Mouse (Mus musculus) megakaryocyte, adult 5-6 weeks (primary cell): ENCODE measurements at regions not wholly inside any gene's neighbourhood (a gene's known extent, or its start where the extent isn't known, plus 50 kb on each side); places are given as distances from the start of the nearest gene placed in this dataset.

Source experiments
- ATAC-seq: 2 replicates; pipeline ENCODE4 v1.8.0; 2016; ENCODE audit warnings: mild to moderate bottlenecking, inconsistent platforms; ENCODE audit not compliant: poor library complexity, severe bottlenecking

GRCm38 (mm10) chr4:83915871-83916270, 390.5 kb downstream of the Ccdc171 start:
- no peak for ATAC-seq

GRCm38 (mm10) chr4:83917009-83917408, 391.7 kb downstream of the Ccdc171 start:
- peak; percentile 56 for ATAC-seq

- no peak for ATAC-seq
Measured at GRCm38 (mm10) chr4:83918093-83918492, 392.7 kb downstream of the Ccdc171 start.

GRCm38 (mm10) chr4:83919041-83919440, 393.7 kb downstream of the Ccdc171 start:
- no peak for ATAC-seq

- no peak for ATAC-seq
Measured at GRCm38 (mm10) chr4:83925118-83925842, 399.9 kb downstream of the Ccdc171 start.

GRCm38 (mm10) chr4:83926195-83926731, 400.9 kb downstream of the Ccdc171 start:
- ATAC-seq: no peak

- no peak for ATAC-seq
Measured at GRCm38 (mm10) chr4:83931897-83932654, 406.7 kb downstream of the Ccdc171 start.

- ATAC-seq: peak; percentile 38; the same call in 1 of the 2 replicates
Measured at GRCm38 (mm10) chr4:83941693-83942092, 416.3 kb downstream of the Ccdc171 start.

GRCm38 (mm10) chr4:83949612-83950011, 424.3 kb downstream of the Ccdc171 start:
- no peak for ATAC-seq

- no peak for ATAC-seq
Measured at GRCm38 (mm10) chr4:83950809-83951409, 425.6 kb downstream of the Ccdc171 start.

GRCm38 (mm10) chr4:83956252-83956904, 431.0 kb downstream of the Ccdc171 start:
- no peak for ATAC-seq

- no peak for ATAC-seq
Measured at GRCm38 (mm10) chr4:83957217-83957692, 431.9 kb downstream of the Ccdc171 start.

GRCm38 (mm10) chr4:83966898-83967297, 441.6 kb downstream of the Ccdc171 start:
- ATAC-seq: no peak

- ATAC-seq: no peak
Measured at GRCm38 (mm10) chr4:83973162-83973561, 447.8 kb downstream of the Ccdc171 start.

- no peak for ATAC-seq
Measured at GRCm38 (mm10) chr4:83974214-83975012, 449.1 kb downstream of the Ccdc171 start.

GRCm38 (mm10) chr4:83975569-83975968, 450.2 kb downstream of the Ccdc171 start:
- ATAC-seq: no peak

GRCm38 (mm10) chr4:83976067-83976466, 450.7 kb downstream of the Ccdc171 start:
- ATAC-seq: no peak

- no peak for ATAC-seq
Measured at GRCm38 (mm10) chr4:83979088-83979487, 453.7 kb downstream of the Ccdc171 start.

- no peak for ATAC-seq
Measured at GRCm38 (mm10) chr4:83984671-83985391, 459.5 kb downstream of the Ccdc171 start.
